Mouse (Mus musculus) cerebellum, adult 2 months (tissue): ENCODE results near the gene Dcun1d3.

Experiments
- CTCF ChIP-seq: fragments of 200-500 bp; IDR thresholded peaks from 2 replicates; pipeline ENCODE4 v1.5.1; 2011; ENCODE audit warnings: low read depth, mild to moderate bottlenecking, control low read depth, low read length, moderate library complexity, borderline replicate concordance; ENCODE audit not compliant: insufficient read depth
- POLR2A ChIP-seq: fragments of 200-500 bp; IDR thresholded peaks from 2 replicates; pipeline ENCODE4 v1.6.1; 2011; ENCODE audit warnings: low read length, control low read depth, borderline replicate concordance; ENCODE audit not compliant: insufficient read depth

GRCm38 (mm10) chr7:119881229-119881628, 14.9 kb downstream of the Dcun1d3 start:
- TF ChIP-seq CTCF (no peak), POLR2A (no peak)
